Mouse (Mus musculus) cerebellum, adult 18-20 months (tissue): Measurements from ENCODE around the gene H1foo.

Source experiments
- DNase-seq, 2 experiments: peaks; one replicate each; pipeline ENCODE4 v3.0.0; 2021

H1foo gene

GRCm38 (mm10) chr6:115962439-115963085 is 17.8 kb downstream of the H1foo start:
- DNase-seq: no peak

- no peak for DNase-seq
These were observed 18.9 kb downstream of the H1foo start for GRCm38 (mm10) chr6:115963656-115964055.

GRCm38 (mm10) chr6:115966227-115966966 is 21.7 kb downstream of the H1foo start:
- no peak for DNase-seq

GRCm38 (mm10) chr6:115967291-115967880 is 22.6 kb downstream of the H1foo start:
- DNase-seq: peak; percentile 64 to 65

- peak; percentile 82 to 86 for DNase-seq
These were observed 23.3 kb downstream of the H1foo start for GRCm38 (mm10) chr6:115968086-115968485.

GRCm38 (mm10) chr6:115968700-115969099 is 24.0 kb downstream of the H1foo start:
- DNase-seq: no peak

GRCm38 (mm10) chr6:115969103-115969502 is 24.4 kb downstream of the H1foo start:
- DNase-seq: no peak

GRCm38 (mm10) chr6:115969952-115970351 is 25.2 kb downstream of the H1foo start:
- DNase-seq: no peak

- DNase-seq: no peak
These were observed 26.7 kb downstream of the H1foo start for GRCm38 (mm10) chr6:115971273-115972060.

- DNase-seq: no peak
These were observed 27.5 kb downstream of the H1foo start for GRCm38 (mm10) chr6:115972083-115972764.

- no peak for DNase-seq
These were observed 28.6 kb downstream of the H1foo start for GRCm38 (mm10) chr6:115973139-115973875.

GRCm38 (mm10) chr6:115973881-115974662 is 29.3 kb downstream of the H1foo start:
- no peak for DNase-seq

GRCm38 (mm10) chr6:115975606-115976005 is 30.9 kb downstream of the H1foo start:
- DNase-seq: no peak

GRCm38 (mm10) chr6:115977810-115978209 is 33.1 kb downstream of the H1foo start:
- no peak for DNase-seq

GRCm38 (mm10) chr6:115978596-115978995 is 33.9 kb downstream of the H1foo start:
- peak in 1 of 2 experiments; percentile 25 for DNase-seq

- DNase-seq: no peak
These were observed 38.2 kb downstream of the H1foo start for GRCm38 (mm10) chr6:115982889-115983288.

- no peak for DNase-seq
These were observed 38.7 kb downstream of the H1foo start for GRCm38 (mm10) chr6:115983306-115984038.

GRCm38 (mm10) chr6:115984580-115984979 is 39.8 kb downstream of the H1foo start:
- no peak for DNase-seq

GRCm38 (mm10) chr6:115985622-115986021 is 40.9 kb downstream of the H1foo start:
- no peak for DNase-seq

GRCm38 (mm10) chr6:115986472-115987095 is 41.8 kb downstream of the H1foo start:
- DNase-seq: no peak
